25 mouse cellular contexts compared by ENCODE assay signal in the genomic region with DNA sequence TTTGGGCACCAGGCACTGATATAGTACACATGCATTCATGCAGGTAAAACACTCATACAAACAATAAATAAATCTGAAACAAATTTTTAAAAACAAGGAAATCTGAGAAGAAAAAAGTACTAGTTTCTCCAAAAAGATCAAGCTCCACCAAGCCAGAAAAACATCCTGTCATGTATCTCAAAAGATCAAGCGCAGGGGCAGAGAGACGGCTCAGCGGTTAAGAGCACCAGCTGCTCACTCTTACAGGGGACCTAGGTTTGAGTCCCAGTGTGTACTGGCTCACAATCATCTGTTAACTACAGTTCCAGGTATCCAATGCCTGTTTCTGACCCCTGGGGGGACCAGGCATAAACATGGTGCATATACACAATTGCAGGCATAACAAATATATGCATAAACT. TPM values are rescaled to one million over a fixed set of nuclear protein-coding genes. Genes with fewer than 3 reads are reported as not detected.
"Had no signal": no experiment of that assay in that cellular context is flagged by ENCODE, and none has a peak within 500 bp of the region (broad histone marks: within the 10 kb centered on the region; RNA-seq: fewer than 3 reads in every experiment).

No protein-coding gene starts in this region.

- H3K4me2 ChIP-seq: liver, embryonic 13.5 days; midbrain, embryonic 11.5 days; neural tube, embryonic 12.5 days; neural tube, embryonic 15.5 days; stomach, embryonic 15.5 days had no signal

- H3K9ac ChIP-seq: liver, embryonic 13.5 days; neural tube, embryonic 12.5 days; neural tube, embryonic 15.5 days; stomach, embryonic 15.5 days had no signal

- H3K9me3 ChIP-seq: liver, embryonic 13.5 days; neural tube, embryonic 12.5 days; neural tube, embryonic 15.5 days; stomach, embryonic 15.5 days had no signal

- H3K27me3 ChIP-seq: liver, embryonic 13.5 days; neural tube, embryonic 12.5 days; neural tube, embryonic 15.5 days; stomach, embryonic 15.5 days had no signal

- ATAC-seq: intestine, postnatal 0 days had no signal

- DNase-seq: kidney, adult 2 months; kidney, postnatal 25 days; layer of hippocampus, adult 9-11 months; liver, embryonic 13.5 days; lung, adult 2 months; lung, postnatal 14 days; lung, postnatal 4 days; midbrain, embryonic 14.5 days; retina, postnatal 1 day; right cerebral cortex, postnatal 25 days; spleen, adult 18-20 months; thymus, postnatal 4 days had no signal

- H3K4me3 ChIP-seq: layer of hippocampus, adult 2 months; liver, embryonic 13.5 days; neural tube, embryonic 12.5 days; neural tube, embryonic 15.5 days; stomach, embryonic 15.5 days had no signal

- H3K27ac ChIP-seq: kidney, postnatal 0 days; layer of hippocampus, adult 2 months; liver, embryonic 13.5 days; neural tube, embryonic 12.5 days; neural tube, embryonic 15.5 days; stomach, embryonic 15.5 days had no signal

RNA-seq across cellular contexts. Expression of a gene that starts 16.2 kb away (rescaled TPM):
- polyA plus RNA-seq: intestine, postnatal 0 days; large intestine, adult 2 months; liver, adult 2 months had no signal

RNA-seq across cellular contexts. Expression of a gene that starts 29.6 kb away (rescaled TPM):
- polyA plus RNA-seq: intestine, postnatal 0 days; kidney, embryonic 14.5 days; kidney, postnatal 0 days; limb, embryonic 11.5 days; lung, embryonic 16.5 days; midbrain, embryonic 11.5 days; midbrain, embryonic 14.5 days; midbrain, postnatal 0 days had no signal
